Mouse (Mus musculus): Measurements from ENCODE around the gene Hmcn1.

Hmcn1 gene

DNA sequence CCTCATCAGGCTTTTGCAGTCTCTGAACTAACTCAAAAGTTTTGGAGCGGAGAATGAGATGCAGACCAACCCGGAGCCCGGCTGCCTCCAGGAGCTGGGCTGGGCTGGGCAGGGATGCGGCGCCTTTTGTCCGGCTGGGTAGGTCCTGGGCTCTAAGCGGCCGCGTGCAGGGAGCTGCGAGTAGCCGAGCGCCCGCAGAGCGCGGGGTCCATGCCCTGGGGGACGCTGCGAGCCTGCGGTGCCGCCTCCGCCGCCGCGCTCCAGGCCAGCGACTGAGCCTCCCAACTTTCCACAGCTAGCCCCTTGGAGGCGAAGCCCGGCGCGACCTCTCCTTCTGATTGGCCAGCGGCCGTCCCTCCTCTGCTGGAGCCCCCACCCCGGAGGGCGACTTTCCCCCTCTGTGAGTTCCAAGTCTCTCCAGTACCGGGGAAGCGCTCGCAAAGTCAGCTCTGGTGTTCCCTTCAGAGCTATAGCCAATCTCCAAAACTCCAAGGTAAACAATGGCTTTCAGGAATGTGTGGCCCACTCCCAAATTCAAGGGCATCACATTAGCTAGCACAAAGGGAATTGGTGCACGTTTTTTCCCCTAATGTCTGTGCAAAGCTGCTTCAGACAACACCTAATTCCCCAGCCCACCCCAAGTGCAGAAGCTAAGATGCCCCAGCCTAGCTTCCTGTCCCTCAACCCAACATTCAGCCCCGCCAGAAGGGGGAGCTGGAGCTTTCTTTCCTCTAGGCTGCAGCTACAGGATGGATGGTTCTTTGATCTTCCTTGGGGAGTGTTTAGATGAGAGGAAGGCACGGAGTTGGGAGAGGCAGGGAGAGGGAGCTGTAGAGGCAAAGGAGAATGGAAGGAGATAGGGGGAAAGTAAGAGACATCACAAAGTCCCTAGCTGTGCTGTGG lies at the start of gene Hmcn1:
Hmcn1 (minus strand) TSS at position 274 of the 903 bp plus-strand sequence.
- DNase-seq (ENCODE audit: low read depth, low spot score) = no peak

GRCm38 (mm10) chr1:151040945-151041649 lies 47.9 kb upstream of the Hmcn1 start:
- no peak for DNase-seq (ENCODE audit: low read depth, low spot score)

DNA sequence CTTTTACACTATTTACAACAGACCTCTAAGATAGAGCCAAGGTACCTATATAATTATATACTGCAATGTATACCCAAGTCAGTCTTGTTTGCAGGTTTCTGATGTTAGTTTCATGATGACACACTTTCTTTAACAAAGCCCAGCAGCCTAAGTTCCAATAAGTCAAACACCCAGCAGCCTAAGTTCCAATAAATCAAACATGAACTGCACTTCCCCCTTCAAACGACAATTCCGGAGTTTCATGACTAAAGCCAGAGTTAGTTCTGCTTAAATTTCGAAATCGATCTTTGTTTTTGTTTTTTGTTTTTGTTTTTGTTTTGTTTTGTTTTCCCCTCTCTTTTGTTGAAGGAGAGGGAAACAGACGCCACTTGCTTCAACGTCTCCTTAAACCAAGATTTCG lies 47.1 kb upstream of the Hmcn1 start:
- DNase-seq (ENCODE audit: low read depth, low spot score) = no peak

GRCm38 (mm10) chr1:151039189-151039588 lies 46.0 kb upstream of the Hmcn1 start:
- DNase-seq (ENCODE audit: low read depth, low spot score) = no peak

GRCm38 (mm10) chr1:151038566-151038965 lies 45.3 kb upstream of the Hmcn1 start:
- no peak for DNase-seq (ENCODE audit: low read depth, low spot score)

DNA sequence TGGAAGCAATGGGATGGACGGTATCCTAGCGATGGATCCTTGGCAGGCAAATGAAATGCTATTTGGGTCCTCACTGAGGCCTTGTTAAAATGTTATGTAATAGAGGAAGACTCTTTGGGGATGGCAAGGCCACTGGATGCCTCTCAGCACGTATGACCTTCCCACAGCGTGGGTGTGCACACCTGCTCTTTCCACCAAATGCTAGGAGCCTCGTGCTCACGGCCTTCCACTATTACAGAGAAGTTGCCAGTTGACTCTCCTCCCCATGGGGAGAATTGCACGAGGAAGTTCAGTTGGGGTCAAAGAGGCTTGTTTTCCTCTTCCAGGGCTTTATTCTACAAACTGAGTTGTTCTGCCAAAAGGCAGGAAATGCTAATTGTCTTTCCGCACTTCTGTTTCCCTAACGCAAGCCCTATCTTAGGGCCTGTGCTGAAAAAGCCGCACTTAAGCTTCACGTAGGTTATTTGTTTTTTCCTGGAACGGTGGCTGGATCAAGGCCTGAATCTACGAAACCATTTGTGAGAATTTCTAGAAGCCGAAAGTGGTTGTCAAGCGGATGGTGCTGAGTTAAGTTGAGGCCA lies 43.3 kb upstream of the Hmcn1 start:
- no peak for DNase-seq (ENCODE audit: low read depth, low spot score)

GRCm38 (mm10) chr1:151035766-151036165 lies 42.5 kb upstream of the Hmcn1 start:
- DNase-seq (ENCODE audit: low read depth, low spot score) = no peak

DNA sequence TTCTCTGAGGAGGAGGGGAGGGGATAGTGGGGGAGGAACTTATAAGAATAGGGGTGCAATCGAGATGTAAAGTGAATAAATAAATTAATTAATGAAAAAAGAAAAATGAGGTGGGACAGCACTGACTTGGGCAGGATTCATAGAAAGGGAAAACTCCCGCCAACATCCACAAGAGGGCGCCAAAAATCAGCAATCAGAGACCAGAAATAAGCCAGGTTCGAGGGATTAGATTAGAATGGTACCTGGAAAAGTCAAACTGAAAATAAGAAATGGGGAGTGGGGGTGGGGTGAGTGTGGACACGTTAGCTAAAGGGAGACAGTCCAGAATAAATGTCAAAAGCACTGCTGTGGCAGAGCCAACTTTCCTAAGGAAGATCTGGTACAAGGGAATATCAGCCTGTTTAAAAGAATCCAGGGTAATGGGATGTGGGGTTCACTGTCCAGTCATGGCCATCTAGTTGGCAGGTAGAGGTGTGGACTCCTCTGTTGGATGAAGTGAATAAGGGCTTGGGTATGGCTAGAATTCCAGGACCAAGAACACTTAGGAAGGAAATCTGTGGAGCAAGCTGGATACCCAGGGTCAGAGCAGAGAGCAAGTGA lies 41.9 kb upstream of the Hmcn1 start:
- DNase-seq (ENCODE audit: low read depth, low spot score) = peak; percentile 79

GRCm38 (mm10) chr1:151033291-151033690 lies 40.1 kb upstream of the Hmcn1 start:
- DNase-seq (ENCODE audit: low read depth, low spot score) = no peak

GRCm38 (mm10) chr1:151031581-151031980 lies 38.3 kb upstream of the Hmcn1 start:
- DNase-seq (ENCODE audit: low read depth, low spot score) = no peak

GRCm38 (mm10) chr1:151031086-151031485 lies 37.9 kb upstream of the Hmcn1 start:
- DNase-seq (ENCODE audit: low read depth, low spot score) = no peak

- no peak for DNase-seq (ENCODE audit: low read depth, low spot score)
These were observed 32.0 kb upstream of the Hmcn1 start for GRCm38 (mm10) chr1:151025049-151025773.

DNA sequence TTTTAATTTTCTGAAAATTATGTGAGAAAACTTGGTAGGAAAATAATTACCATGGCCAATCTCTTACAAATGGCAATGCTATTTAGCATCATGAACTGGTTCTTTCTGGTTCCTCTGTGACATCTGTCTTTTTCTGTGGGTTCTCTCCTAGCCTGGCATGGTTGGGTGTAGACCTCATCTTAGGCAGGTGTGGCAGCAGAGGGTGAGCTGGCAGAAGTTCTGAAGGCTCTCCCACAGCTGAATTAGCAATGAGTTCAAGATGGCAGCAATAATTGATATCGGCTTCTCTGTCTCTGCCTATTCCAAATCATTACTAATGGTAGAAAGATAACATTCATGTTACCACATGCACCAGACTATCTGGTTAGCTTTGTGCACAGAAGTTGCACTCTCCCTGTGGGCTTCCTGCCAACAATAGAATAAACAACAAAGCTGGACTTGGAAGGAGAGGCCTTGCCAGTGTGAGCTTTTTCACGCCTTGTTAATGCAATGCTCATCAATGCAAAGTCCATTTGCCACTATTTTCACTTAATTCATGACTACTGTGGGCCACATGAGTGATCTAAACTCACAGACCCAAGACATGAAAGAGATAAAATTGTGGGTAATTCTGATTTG lies 26.1 kb upstream of the Hmcn1 start:
- no peak for DNase-seq (ENCODE audit: low read depth, low spot score)

- peak; percentile 55 for DNase-seq (ENCODE audit: low read depth, low spot score)
These were observed 17.8 kb upstream of the Hmcn1 start for GRCm38 (mm10) chr1:151011056-151011455.

- peak; percentile 78 for DNase-seq (ENCODE audit: low read depth, low spot score)
These were observed 16.0 kb upstream of the Hmcn1 start for GRCm38 (mm10) chr1:151009115-151009797.

DNA sequence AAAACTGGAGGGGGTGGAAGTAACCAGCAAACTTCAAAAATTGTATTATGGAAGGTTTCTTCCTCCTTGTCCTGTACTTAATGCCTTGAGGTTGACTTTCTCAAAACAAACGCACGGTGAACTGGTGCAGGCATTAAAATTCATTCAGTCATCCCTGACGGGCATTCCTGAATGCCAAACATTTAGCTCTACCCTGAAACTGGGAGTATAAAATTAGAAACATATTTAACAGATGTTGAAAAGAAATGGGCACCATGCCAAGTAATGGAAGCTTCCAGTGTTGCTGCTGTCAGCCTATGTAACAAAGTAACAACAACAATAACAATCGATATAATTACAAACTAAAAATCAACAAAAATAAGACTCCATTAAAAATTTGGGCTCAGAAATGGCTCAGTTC lies 14.5 kb upstream of the Hmcn1 start:
- DNase-seq (ENCODE audit: low read depth, low spot score) = peak; percentile 19

GRCm38 (mm10) chr1:151004007-151004406 lies 10.8 kb upstream of the Hmcn1 start:
- no peak for DNase-seq (ENCODE audit: low read depth, low spot score)

DNA sequence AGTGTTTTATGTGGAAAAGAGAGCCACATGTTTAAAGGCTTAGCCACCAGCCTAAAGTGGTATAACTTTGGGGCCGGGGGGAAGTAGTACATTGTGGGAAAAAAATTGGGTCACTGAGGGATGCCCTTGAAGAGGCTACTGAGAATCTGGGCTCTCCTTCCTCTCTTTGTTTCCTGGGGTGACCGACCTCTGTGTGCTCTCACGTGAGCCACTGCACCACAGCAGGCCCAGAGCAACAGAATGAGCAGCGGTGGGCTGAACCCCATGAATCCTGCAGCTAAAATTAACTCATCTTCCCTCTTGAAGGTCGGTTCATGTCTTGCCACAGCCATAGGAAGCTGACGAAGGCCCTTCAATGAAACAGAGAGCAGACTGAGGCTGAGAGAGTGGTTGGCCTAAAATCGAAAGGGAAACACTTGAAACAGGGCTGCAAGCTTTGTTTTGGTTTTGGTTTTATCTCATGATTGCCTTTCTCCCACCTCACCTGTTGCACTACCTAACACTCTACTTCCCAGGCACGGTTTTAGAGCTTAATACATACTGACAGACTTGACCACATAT lies 8.7 kb upstream of the Hmcn1 start:
- DNase-seq (ENCODE audit: low read depth, low spot score) = no peak

- DNase-seq (ENCODE audit: low read depth, low spot score) = no peak
These were observed 7.5 kb upstream of the Hmcn1 start for GRCm38 (mm10) chr1:151000714-151001113.

DNA sequence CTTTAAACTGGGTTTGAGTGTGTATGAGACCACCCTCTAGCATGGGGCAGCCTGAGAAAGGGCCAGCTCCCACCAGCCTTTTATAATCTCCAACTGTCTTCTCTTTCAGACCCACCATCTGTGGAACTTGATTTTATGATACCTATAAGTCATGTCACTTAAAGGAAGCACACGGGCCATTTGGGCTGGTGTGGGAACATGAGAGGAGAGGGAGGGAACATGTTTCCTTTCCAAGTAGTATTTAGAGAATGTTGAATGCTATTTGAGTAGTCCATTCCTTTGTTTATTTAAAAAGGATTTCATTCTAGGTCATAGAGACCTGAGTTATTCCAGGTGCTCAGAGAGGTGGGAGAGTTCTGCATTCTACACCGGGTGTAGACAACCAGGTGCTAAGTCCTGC lies 1.4 kb upstream of the Hmcn1 start:
- no peak for DNase-seq (ENCODE audit: low read depth, low spot score)
